Mouse (Mus musculus) liver, embryonic 15.5 days (tissue): Measurements from ENCODE around the gene Mapk8ip1. TPM values are rescaled to one million over a fixed set of nuclear protein-coding genes. Genes with fewer than 3 reads are reported as not detected.

ENCODE experiments used
- ATAC-seq: fragments of 200-750 bp; cut with Nextera tagmentation; 2 replicates; pipeline ENCODE4 v1.8.0; 2017; ENCODE audit warnings: moderate number of reproducible peaks, mild to moderate bottlenecking, moderate library complexity; ENCODE audit not compliant: insufficient read depth
- H3K27ac ChIP-seq: fragments of 300-500 bp; sonication (generic); replicated peaks from 2 replicates; pipeline ENCODE4 v1.5.1; 2015; ENCODE audit warnings: mild to moderate bottlenecking, inconsistent platforms
- H3K27me3 ChIP-seq: fragments of 300-500 bp; sonication (generic); 2 replicates; pipeline ENCODE4 v1.6.1; 2015; ENCODE audit warnings: mild to moderate bottlenecking, inconsistent platforms
- H3K36me3 ChIP-seq: fragments of 300-500 bp; sonication (generic); replicated peaks from 2 replicates; pipeline ENCODE4 v1.6.1; 2015; ENCODE audit warnings: moderate library complexity, mild to moderate bottlenecking, inconsistent platforms
- H3K4me1 ChIP-seq: fragments of 300-500 bp; sonication (generic); replicated peaks from 2 replicates; pipeline ENCODE4 v1.6.1; 2015; ENCODE audit warnings: inconsistent platforms
- H3K4me2 ChIP-seq: fragments of 300-500 bp; sonication (generic); 2 replicates; pipeline ENCODE4 v1.6.1; 2015; ENCODE audit warnings: moderate library complexity, mild to moderate bottlenecking, inconsistent platforms
- H3K4me3 ChIP-seq: fragments of 300-500 bp; sonication (generic); replicated peaks from 2 replicates; pipeline ENCODE4 v1.5.1; 2015; ENCODE audit warnings: mild to moderate bottlenecking, inconsistent platforms
- H3K9ac ChIP-seq: fragments of 300-500 bp; sonication (generic); 2 replicates; pipeline ENCODE4 v1.6.1; 2015; ENCODE audit warnings: moderate library complexity, mild to moderate bottlenecking, inconsistent platforms
- H3K9me3 ChIP-seq: fragments of 300-500 bp; sonication (generic); replicated peaks from 2 replicates; pipeline ENCODE4 v1.6.1; 2016; ENCODE audit warnings: inconsistent platforms
- WGBS: fragments of 180-500 bp; shearing (Covaris S2); methylation state at CpG from one replicate; pipeline ENCODE4 v1.1.7; 2015; ENCODE audit warnings: mixed read lengths; ENCODE audit not compliant: insufficient replicate concordance; 5-methylcytosine and 5-hydroxymethylcytosine counted together
- polyA plus RNA-seq: library from polyadenylated mRNA; unstranded; fragments of >200 nt; fragmentation: Nextera tagmentation; extraction: Ambion mirVana; gene quantifications from 2 replicates; pipeline ENCODE4 v1.2.1, GENCODE M21; 2015

The Mapk8ip1 gene
- polyA plus RNA-seq, 1 experiment from 2014 or later, result 1.9 TPM

DNA sequence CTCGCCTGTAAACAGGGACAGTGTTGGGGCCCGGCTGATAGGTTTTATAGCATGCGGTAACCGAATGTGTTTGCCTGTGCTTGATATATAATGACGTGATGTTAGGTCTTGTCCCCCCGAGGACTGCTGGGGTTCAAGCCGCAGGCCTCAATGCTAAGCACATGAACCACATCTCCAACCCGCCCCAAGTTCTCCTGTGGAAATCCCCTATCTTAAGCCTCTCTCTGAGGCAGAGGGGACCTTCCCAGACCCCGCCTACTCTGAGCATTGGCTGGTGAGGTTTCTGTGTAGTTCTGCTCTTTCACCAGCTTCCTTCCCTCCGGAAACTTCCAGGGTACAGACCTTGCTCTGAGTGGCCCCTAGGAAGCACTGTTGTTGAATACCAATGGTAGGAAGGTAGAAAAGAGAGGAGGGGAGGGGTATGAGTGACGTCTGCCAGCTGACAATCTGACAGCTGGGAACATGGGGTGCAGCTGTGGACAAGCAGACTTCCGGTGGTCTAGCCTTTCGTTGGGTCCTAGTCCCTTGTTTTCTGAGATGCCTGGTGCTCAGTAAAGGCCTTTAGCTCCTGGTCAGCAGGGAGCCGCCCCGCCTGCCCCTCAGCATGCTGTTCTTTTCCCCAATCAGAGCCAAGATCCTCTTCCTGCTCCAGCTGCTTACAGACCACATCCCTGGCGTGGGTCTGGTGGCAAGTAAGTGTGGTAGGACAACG, 21.1 kb downstream of the Mapk8ip1 start:
- peaks cover 11% of the 10 kb centered on the region for H3K4me1 ChIP-seq
- no peak overlapping the region for H3K27ac ChIP-seq
- H3K9ac ChIP-seq, result no peak overlapping the region
- H3K36me3 ChIP-seq, result peaks cover 56% of the 10 kb centered on the region
- H3K27me3 ChIP-seq, result no peaks in the 10 kb centered on the region
- H3K4me2 ChIP-seq, result no peak overlapping the region
- no peak for ATAC-seq
- H3K4me3 ChIP-seq, result no peak overlapping the region
- 79% methylated on average over 17 of the region's 17 CpGs for WGBS
- no peaks in the 10 kb centered on the region for H3K9me3 ChIP-seq

DNA sequence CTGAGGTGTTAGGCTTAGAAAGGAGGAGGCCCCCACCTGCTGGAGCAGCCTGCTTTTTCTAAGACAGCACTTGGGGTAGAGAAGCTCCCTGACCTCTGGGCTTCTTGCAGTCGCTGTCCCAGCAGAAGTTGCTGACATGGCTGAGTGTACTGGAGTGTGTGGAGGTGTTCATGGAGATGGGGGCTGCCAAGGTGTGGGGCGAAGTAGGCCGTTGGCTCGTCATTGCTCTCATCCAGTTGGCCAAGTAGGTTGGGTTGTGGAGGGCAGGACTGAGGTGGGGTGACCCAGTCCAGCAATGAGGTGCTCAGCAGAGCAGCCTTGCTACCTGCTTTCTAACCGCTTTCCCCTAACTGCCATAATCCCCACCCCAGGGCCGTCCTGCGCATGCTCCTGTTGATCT, 23.7 kb downstream of the Mapk8ip1 start:
- no peak overlapping the region for H3K4me2 ChIP-seq
- peaks cover 28% of the 10 kb centered on the region for H3K4me1 ChIP-seq
- peaks cover 54% of the 10 kb centered on the region for H3K36me3 ChIP-seq
- ATAC-seq, result no peak
- peaks cover 17% of the 10 kb centered on the region for H3K27me3 ChIP-seq
- no peak overlapping the region for H3K4me3 ChIP-seq
- H3K9ac ChIP-seq, result no peak overlapping the region
- no peaks in the 10 kb centered on the region for H3K9me3 ChIP-seq
- H3K27ac ChIP-seq, result no peak overlapping the region
- WGBS, result 80% methylated on average over 7 of the region's 7 CpGs

- H3K4me3 ChIP-seq, result peak overlapping the region; percentile 75
- H3K27ac ChIP-seq, result peak overlapping the region; percentile 86; the same call in 1 of the 2 replicates
- H3K27me3 ChIP-seq, result peaks cover 27% of the 10 kb centered on the region
- no peaks in the 10 kb centered on the region for H3K9me3 ChIP-seq
- H3K9ac ChIP-seq, result peak overlapping the region; percentile 74
- WGBS, result 68% methylated on average over 6 of the region's 6 CpGs
- peak overlapping the region; percentile 93 for H3K4me2 ChIP-seq
- peaks cover 44% of the 10 kb centered on the region for H3K36me3 ChIP-seq
- H3K4me1 ChIP-seq, result peaks cover 32% of the 10 kb centered on the region
- no peak for ATAC-seq
These were observed 24.8 kb downstream of the Mapk8ip1 start for GRCm38 (mm10) chr2:92376300-92376699.

DNA sequence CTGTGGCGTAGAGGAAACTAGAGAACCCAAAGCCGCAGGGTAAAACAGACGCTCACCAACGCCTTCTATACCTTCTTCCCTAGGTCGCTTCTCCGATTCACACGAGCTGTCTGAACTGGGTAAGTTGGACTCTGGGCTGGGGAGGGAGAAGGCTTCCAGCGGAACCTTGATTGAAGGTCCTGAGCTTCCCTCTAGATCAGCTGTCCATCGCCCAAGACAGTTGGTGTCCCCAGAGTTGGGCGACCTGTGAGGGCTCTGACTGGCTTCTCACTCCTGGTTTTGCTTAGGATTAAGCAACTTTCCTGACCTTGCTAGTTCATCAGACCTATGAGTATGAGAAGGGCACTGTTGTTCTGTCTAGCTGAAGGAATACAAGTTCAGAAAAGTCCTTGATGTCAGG, 25.3 kb downstream of the Mapk8ip1 start:
- 4% methylated on average over 10 of the region's 10 CpGs for WGBS
- Histone ChIP-seq H3K9ac (peak overlapping the region; percentile 74), H3K27me3 (peaks cover 32% of the 10 kb centered on the region), H3K9me3 (no peaks in the 10 kb centered on the region), H3K4me1 (peaks cover 35% of the 10 kb centered on the region), H3K4me3 (peak overlapping the region; percentile 75), H3K27ac (peak overlapping the region; percentile 86), H3K36me3 (peaks cover 39% of the 10 kb centered on the region), H3K4me2 (peak overlapping the region; percentile 93)
- no peak for ATAC-seq

GRCm38 (mm10) chr2:92375099-92375623, 25.9 kb downstream of the Mapk8ip1 start:
- peak overlapping the region; percentile 93 for H3K4me2 ChIP-seq
- under 1% methylated on average over 29 of the region's 29 CpGs for WGBS
- ATAC-seq, result peak; percentile 93
- H3K9ac ChIP-seq, result peak overlapping the region; percentile 74
- H3K9me3 ChIP-seq, result no peaks in the 10 kb centered on the region
- peak overlapping the region; percentile 86 for H3K27ac ChIP-seq
- peaks cover 40% of the 10 kb centered on the region for H3K4me1 ChIP-seq
- H3K36me3 ChIP-seq, result peaks cover 33% of the 10 kb centered on the region
- H3K27me3 ChIP-seq, result peaks cover 38% of the 10 kb centered on the region
- H3K4me3 ChIP-seq, result peak overlapping the region; percentile 75

GRCm38 (mm10) chr2:92374514-92374913, 26.5 kb downstream of the Mapk8ip1 start, which contains the start of the genes Pex16 and Large2:
Pex16 (plus strand) TSS chr2:92374676.
Large2 (minus strand) TSS chr2:92374869.
- peak within 1 kb of the TSS; percentile 74 for H3K9ac ChIP-seq
- peaks cover 40% of the 10 kb centered on the region for H3K4me1 ChIP-seq
- peaks cover 45% of the 10 kb centered on the region for H3K27me3 ChIP-seq
- peak within 1 kb of the TSS; percentile 93 for H3K4me2 ChIP-seq
- H3K36me3 ChIP-seq, result peaks cover 26% of the 10 kb centered on the region
- ATAC-seq, result peak; percentile 14; the same call in 1 of the 2 replicates
- peak within 1 kb of the TSS; percentile 86 for H3K27ac ChIP-seq
- peak within 1 kb of the TSS; percentile 75 for H3K4me3 ChIP-seq
- H3K9me3 ChIP-seq, result no peaks in the 10 kb centered on the region
- WGBS, result 2% methylated on average over 16 of the region's 16 CpGs

DNA sequence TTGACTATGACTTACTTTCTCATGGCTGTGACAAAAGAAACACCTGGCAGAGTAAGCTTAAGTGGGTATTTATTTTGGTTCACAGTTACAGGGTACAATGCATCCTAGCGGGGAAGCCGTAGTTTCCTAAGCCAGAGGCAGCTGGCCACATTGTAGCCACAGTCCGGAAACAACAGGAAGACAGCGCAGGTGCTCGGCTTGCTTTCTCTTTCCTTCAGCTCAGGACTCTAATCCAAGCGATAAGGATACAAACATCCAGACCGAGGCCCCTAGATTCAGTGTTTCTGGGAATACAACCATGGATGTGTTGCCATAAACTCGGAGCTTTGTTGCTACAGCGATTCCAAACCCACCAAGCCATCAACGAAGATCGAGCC, 27.6 kb downstream of the Mapk8ip1 start:
- Histone ChIP-seq H3K4me2 (no peak overlapping the region; the same call in 1 of the 2 replicates), H3K27ac (no peak overlapping the region), H3K36me3 (peaks cover 15% of the 10 kb centered on the region), H3K4me1 (peaks cover 40% of the 10 kb centered on the region), H3K27me3 (peaks cover 56% of the 10 kb centered on the region), H3K9me3 (no peaks in the 10 kb centered on the region), H3K9ac (no peak overlapping the region), H3K4me3 (no peak overlapping the region)
- ATAC-seq, result no peak
- 61% methylated on average over 11 of the region's 11 CpGs for WGBS

DNA sequence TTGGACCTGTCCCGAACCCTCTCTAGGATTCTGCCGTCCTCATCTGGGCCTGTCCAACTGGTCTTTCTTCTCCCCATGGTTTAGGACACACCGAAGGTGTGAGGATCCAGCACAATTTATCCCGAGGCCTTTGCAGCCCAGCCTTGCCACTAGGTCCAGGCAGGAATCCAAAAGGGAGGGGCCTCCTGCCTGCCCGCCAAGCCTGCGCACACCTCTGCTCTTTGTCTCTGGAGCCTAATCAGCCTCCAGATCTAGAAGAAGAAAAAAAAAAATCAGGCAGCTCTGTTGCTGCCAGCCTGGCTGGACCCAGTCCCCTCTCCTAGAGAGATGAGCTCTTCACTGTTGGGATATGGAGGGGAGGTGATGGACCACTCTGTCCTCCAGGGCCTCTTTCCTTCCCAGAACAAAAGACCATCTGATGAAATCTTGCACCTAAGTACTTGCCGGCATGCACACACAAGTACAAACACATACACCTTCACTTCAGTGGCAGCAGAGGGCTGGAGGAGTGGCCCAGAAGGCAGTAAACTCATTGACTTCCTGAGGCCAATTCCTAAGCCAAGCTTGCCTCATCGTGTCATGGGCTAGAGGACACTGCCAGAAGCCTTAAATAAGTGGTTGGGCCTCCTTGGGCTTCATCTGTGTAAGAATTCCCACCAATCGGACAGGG, 28.2 kb downstream of the Mapk8ip1 start:
- H3K27me3 ChIP-seq, result peaks cover 61% of the 10 kb centered on the region
- no peak for ATAC-seq

GRCm38 (mm10) chr2:92371971-92372690, 28.9 kb downstream of the Mapk8ip1 start:
- Histone ChIP-seq H3K4me2 (no peak overlapping the region), H3K9me3 (no peaks in the 10 kb centered on the region), H3K27ac (no peak overlapping the region), H3K9ac (no peak overlapping the region), H3K36me3 (0 out of 2 replicates have a peak, but pooled peaks cover 2% of the 10 kb centered on the region), H3K4me1 (peaks cover 40% of the 10 kb centered on the region), H3K27me3 (peaks cover 66% of the 10 kb centered on the region), H3K4me3 (no peak overlapping the region)
- no peak for ATAC-seq
- 53% methylated on average over 10 of the region's 10 CpGs for WGBS

More for the DNA sequence above, 28.2 kb downstream of the Mapk8ip1 start:
- no peaks in the 10 kb centered on the region for H3K9me3 ChIP-seq
- H3K4me3 ChIP-seq, result no peak overlapping the region
- peaks cover 10% of the 10 kb centered on the region; the same call in 1 of the 2 replicates for H3K36me3 ChIP-seq
- WGBS, result 56% methylated on average over 9 of the region's 9 CpGs
- peaks cover 40% of the 10 kb centered on the region for H3K4me1 ChIP-seq
- no peak overlapping the region for H3K27ac ChIP-seq
- H3K4me2 ChIP-seq, result no peak overlapping the region; the same call in 1 of the 2 replicates
- no peak overlapping the region for H3K9ac ChIP-seq

DNA sequence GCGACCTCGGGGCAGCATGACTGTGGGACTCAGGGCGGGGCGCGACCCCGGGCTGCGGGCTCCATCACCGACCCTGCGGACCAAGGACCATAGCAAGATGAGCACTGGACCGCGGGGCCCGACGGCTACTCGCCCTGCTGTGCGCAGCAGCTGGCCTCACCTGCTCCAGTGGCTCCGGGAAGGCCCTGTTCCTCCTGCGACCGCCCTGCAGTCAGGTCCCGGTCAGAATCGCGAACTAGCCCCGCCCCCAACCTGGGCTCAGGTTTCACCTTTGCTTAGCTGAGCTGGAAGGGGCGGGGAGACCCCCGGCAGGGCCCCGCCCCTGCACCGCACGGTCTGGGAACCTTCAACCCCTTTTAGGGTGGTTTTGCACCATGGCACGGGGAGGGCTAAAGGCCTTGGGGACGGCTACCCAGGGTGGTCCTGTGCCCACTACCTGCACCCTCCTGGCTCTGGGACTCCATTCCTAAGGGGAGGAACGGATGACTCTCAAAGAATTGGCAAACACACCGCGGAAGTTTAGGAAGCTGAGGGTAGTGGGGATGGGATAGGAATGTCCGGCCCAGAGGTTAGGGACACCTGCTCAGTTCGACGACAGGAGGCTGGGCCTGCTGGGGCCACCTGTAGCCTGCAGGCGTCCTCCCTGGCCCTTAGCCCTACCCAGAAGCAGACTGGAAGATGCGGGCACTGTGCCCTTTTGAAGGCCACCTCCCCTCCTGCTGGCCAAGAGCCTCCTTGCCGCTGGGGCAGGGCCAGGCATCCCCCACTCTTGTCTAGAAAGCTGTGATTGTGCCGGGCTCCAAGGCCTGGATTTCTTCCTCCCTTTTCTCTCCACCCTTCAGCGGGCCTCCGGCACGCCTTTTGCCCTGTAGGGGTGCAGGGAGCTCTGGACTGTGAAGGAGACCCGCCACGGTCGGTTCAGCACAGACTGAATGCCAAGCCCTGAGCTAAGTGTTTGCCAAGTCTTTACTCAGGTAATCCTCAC, 29.9 kb downstream of the Mapk8ip1 start:
- Histone ChIP-seq H3K9me3 (no peaks in the 10 kb centered on the region), H3K36me3 (no peaks in the 10 kb centered on the region), H3K27ac (no peak overlapping the region), H3K27me3 (peaks cover 71% of the 10 kb centered on the region), H3K4me3 (peak overlapping the region; percentile 50), H3K9ac (peak overlapping the region; percentile 37), H3K4me2 (peak overlapping the region; percentile 61), H3K4me1 (peaks cover 36% of the 10 kb centered on the region)
- 0 out of 2 replicates have a peak, but pooled peaks have one; percentile 1 for ATAC-seq
- WGBS, result 13% methylated on average over 45 of the region's 45 CpGs
